Mouse (Mus musculus) adrenal gland, postnatal 10 days (tissue): ENCODE data around the gene Gm29427. TPM values are rescaled to one million over a fixed set of nuclear protein-coding genes. Genes with fewer than 3 reads are reported as not detected.
"Not testable (repeated sequence)": the region's sequence is repeated elsewhere in the genome, so short reads cannot be mapped to it uniquely, and the experiment has no call there.

Experiments
- DNase-seq: peaks from one replicate; pipeline ENCODE4 v3.0.0; 2021; ENCODE audit warnings: mixed read lengths
- total RNA-seq, 2 experiments: library from RNA; stranded (reverse); gene quantifications; 2 replicates each; pipeline ENCODE4 v1.2.3; 2021

The Gm29427 gene
- total RNA-seq, 2 experiments from 2014 or later: not detected

GRCm38 (mm10) chr1:130731741-130732337, 16.2 kb upstream of the Gm29427 start, which contains the start of gene AA986860:
Gene AA986860 (plus strand): TSS chr1:130731976.
- DNase-seq: peak; percentile 48

DNA sequence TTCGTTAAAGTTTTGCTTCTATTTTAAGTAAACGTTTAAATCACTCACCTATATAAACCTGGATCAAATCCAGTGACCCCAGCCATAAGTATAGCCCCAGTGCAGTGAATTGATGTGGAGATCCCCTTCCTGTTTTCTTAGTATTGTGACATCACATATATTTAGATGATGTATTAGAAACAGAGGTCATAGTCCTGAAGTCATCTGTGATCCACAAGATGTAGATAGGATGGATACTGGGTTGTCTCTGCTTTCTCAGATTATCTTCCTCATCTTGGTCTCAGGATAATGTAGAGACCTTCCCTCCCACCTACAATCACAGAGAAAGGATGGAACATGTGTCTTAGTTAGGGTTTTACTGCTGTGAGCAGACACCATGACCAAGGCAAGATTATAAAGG, 13.6 kb upstream of the Gm29427 start, which contains the start of gene Pfkfb2:
Pfkfb2 (minus strand) TSS at position 101 of the 400 bp plus-strand sequence.
- no peak for DNase-seq

GRCm38 (mm10) chr1:130728708-130729107, 13.1 kb upstream of the Gm29427 start:
- no peak for DNase-seq

DNA sequence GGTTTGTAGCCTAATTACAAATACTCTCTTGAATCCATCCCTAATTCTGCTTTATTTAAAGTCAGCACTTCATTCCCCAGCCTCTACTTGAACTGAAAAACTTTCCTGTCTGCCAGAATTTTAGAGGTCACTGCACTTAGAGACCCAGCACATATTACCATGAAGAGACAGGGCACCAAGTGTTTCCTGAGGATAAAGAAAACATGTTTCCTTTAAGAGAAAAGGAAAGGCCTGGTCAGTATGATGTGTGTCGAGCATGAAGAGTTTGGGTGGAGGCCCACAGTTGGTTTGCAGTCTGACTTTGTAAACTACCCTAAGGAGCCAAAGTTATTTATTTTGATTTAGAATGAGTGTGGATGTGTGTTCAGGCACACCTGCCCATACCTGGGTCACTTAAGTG, 12.5 kb upstream of the Gm29427 start:
- no peak for DNase-seq

- DNase-seq: no peak
Measured at GRCm38 (mm10) chr1:130726396-130726795, 10.8 kb upstream of the Gm29427 start.

DNA sequence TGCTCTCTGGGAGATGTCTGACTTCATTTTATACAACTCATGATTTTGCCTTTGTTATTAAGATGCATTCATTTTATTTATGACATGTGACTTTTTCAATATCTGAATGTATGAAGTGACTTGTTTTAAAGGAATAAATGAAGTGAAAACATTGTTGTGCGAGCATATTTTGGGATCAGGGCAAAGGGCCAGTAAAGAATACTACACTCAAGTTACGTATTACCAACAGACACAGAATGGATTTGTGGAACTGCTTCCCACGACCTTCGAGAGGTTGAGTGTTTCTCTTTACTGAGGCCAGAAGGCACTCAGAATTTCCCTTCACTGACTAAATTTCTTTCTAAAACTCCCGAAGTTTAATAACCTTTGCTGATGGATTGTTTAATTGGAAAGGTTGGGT, 8.6 kb upstream of the Gm29427 start:
- no peak for DNase-seq

- peak; percentile 95 for DNase-seq
Measured at GRCm38 (mm10) chr1:130717291-130717871, 1.8 kb upstream of the Gm29427 start, which contains the start of gene Yod1. Gene Yod1 (plus strand): TSS chr1:130717327.

GRCm38 (mm10) chr1:130716513-130717290, 1.1 kb upstream of the Gm29427 start:
- peak; percentile 67 for DNase-seq

GRCm38 (mm10) chr1:130716218-130716512, 566 bp upstream of the Gm29427 start:
- no peak for DNase-seq

DNA sequence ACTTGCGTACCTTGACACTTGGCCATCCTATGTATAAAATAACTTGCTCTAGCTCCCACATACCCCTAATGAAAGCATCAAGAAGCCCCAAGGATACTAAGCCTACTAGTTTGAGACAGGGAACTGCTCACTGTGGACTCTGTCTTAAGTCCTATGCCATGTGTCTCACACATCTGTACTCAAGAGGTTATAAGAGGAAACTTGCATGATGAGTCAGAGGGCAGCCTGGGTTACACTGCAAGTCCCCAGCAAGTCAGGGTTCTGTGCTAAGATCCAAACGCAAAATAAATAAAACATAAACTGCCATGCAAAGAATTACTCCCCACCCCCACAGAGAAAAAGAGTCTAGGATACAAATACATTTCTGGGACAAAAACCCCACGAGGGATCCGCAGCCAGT, 1.6 kb downstream of the Gm29427 start:
- DNase-seq: no peak

DNA sequence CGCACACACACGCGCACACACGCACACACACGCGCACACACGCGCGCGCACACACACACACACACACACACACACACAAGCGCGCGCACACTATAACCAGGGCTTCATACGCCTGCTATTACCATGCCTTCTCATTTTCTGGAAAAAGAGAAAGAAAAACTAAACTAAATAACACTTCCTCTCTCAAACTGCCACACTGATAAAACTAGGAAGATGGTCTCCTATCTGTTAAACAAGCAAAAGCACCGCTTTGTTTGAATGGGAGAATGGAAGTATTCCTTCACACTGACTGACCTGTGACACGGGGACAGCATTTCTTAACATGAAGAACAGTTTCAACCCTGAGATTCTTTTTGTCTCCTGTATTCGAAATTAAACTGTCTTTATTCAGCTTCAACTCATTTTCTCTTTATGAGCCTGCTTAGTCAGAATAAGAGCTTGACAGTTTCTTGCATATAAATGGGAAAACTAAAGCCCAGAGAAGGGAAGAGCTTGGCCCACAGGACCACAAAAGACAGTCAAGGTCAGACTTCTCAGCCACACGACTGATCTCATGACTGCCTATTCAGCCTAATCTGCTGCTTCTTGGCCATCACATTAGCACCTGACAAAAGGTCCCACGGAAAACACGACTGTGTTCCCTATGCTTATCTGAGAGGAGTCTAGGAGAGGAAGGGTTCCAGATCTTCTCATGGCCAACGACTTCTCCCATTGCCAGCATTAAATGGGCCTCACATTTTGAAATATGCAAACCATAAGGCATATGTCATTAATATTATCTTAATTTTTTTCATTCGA, 5.1 kb downstream of the Gm29427 start:
- DNase-seq: no peak

GRCm38 (mm10) chr1:130703613-130704012, 12.0 kb downstream of the Gm29427 start:
- no peak for DNase-seq

DNA sequence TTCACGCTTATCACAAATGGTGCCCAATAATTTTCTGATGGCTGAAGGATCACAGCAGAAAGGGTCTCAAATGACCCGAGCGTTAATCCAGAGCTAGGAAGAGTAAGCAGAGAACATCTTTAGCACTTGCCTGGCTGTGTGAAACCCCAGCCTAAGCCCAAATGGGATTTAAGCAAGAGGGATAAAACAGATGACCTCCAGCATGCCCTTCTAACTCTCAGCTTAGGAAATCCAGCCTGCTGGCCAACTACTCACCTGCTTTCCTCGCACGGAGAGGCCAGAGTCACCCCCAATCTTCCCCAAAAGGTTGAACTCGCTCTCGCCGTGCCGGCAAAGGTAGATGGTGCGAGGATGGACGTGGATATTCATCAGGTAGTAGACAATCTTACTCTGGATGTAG, 13.6 kb downstream of the Gm29427 start:
- DNase-seq: no peak

DNA sequence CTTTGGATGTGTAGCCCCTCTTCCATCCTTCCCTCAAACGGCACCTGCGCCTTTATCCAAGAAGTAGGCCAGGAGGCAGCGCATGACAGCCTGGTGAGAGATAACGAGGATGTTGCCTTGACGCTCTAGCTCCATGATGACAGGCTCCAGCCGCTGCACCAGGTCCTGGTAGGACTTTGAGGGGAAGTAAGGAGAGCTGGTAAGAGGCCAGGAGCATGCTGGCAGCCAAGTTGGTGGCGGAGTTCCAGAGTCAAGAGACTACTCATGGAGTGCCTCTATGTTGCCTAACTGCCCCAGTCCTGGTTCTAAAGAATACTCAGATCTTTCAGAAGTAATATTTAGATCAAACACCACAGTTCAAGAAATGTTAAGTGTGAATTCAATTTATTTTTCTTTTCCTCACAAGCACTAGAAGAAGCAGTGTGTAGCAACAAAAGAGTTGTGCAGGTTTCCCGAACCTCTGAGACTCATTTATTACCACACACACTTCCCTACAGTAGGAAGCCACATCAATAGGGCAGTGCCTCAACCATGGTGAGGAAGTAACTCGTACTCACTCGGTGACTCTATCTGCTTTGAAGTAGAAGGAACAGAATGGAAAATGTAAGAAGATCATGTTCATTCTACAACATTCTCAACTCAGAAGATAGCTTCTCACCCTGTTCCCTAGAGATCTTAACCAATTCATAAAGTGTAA, 15.5 kb downstream of the Gm29427 start:
- peak; percentile 61 for DNase-seq

GRCm38 (mm10) chr1:130698601-130699000, 17.0 kb downstream of the Gm29427 start:
- DNase-seq: no peak

GRCm38 (mm10) chr1:130683905-130684304, 31.7 kb downstream of the Gm29427 start:
- DNase-seq: no peak

DNA sequence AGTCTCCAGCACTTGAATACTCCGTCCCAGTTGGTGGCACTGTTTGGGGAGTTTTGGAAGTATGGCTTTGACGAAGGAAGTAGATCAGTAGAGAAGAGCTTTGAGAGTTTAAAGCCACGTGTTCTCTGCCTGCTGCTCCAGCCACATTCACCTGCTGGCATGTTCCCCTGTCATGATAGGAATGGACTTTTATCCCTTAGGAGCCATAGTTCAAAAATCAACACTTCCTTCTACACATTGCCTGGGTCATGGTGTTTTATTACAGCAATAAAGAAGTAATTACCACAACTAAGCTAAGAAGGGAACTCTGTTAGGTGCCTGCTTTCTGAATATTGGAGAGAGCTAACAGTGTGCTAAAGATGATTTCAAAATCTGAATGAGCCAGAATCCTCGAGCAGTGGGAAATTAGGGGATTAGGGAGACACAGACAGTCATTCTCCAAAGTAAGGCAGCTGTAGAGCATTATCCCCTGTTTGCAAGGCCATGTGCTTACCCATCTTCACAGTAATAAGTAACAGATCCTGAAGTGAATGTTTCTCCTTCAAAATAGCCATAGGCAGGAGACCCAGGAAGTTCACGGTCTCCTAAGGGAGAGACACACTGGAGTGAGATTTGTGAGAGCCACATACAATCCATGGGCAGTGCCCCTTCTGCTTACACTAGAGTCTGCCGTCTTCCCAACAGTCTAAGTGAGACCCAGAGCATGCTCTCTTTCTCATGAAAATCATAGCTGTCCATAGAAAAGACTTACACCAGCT, 33.8 kb downstream of the Gm29427 start:
- no peak for DNase-seq

DNA sequence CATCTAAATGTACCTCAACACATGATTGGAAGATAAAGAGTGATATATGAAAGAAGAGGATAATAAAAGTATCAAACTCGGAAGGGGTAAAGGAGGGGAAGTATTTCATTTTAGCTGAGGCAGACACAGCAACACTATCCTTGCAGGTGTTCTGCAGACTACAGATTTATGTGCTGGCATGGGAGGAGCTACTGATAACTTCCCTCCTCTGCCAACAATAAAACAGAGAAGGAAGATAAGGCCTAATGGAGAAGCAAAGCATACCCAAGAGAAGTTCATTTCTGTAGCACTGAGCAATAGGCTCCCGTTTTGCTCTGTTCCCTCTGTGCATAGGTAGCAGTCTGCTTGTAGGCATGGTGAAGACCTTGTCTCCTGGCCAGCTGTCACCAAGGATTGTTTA, 34.5 kb downstream of the Gm29427 start:
- no peak for DNase-seq

GRCm38 (mm10) chr1:130678551-130678950, 37.0 kb downstream of the Gm29427 start:
- DNase-seq: no peak

GRCm38 (mm10) chr1:130663576-130663975, 52.0 kb downstream of the Gm29427 start:
- DNase-seq: not testable (repeated sequence)

DNA sequence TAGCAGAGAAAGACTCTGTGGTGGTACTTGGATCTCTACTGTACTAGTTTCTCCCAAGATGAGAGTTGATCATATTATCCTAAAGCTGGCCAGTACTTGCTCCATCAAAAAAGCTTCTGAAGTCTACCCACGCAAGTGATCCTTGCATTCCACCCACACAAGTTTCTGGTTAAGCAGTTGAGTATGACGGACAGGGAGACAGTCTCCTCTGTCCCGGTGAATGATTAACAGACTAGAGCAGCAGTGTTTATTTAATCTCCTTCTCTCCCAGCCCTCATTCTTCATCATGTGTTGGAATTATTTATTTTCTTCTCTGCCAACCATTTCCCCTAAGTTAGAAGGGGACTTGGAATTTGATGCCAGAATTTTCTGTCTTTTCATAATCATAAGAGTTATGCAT, 54.1 kb downstream of the Gm29427 start, which contains the start of gene C4bp:
C4bp (minus strand) TSS at position 179 of the 400 bp plus-strand sequence.
- no peak for DNase-seq
